Mouse (Mus musculus) cerebellum, adult 2 months (tissue): ENCODE data around the gene Mapk10. TPM values are rescaled to one million over a fixed set of nuclear protein-coding genes. Genes with fewer than 3 reads are reported as not detected.
A peak's percentile ranks its signal among the peaks of the same experiment; 100 is the strongest.

Source experiments
- DNase-seq, 2 experiments: peaks; one replicate each; pipeline ENCODE4 v3.0.0; 2021
- H3K27ac ChIP-seq: fragments of 200-500 bp; 2 replicates; pipeline ENCODE4 v1.5.1; 2012; ENCODE audit warnings: low read length, control low read depth, inconsistent platforms; ENCODE audit not compliant: insufficient read depth
- H3K27me3 ChIP-seq: fragments of 200-500 bp; 2 replicates; pipeline ENCODE4 v1.6.1; 2012; ENCODE audit warnings: inconsistent platforms, mild to moderate bottlenecking, low read length, moderate library complexity; ENCODE audit not compliant: control insufficient read depth, insufficient read depth
- H3K4me1 ChIP-seq: fragments of 200-500 bp; 2 replicates; pipeline ENCODE4 v1.6.1; 2011; ENCODE audit warnings: low read length; ENCODE audit not compliant: control insufficient read depth, insufficient read depth
- H3K4me3 ChIP-seq: fragments of 200-500 bp; replicated peaks from 2 replicates; pipeline ENCODE3; 2011; ENCODE audit warnings: mild to moderate bottlenecking, low read depth, low read length, control low read depth; ENCODE audit not compliant: insufficient read depth
- CTCF ChIP-seq: fragments of 200-500 bp; IDR thresholded peaks from 2 replicates; pipeline ENCODE4 v1.5.1; 2011; ENCODE audit warnings: low read depth, mild to moderate bottlenecking, control low read depth, low read length, moderate library complexity, borderline replicate concordance; ENCODE audit not compliant: insufficient read depth
- POLR2A ChIP-seq: fragments of 200-500 bp; IDR thresholded peaks from 2 replicates; pipeline ENCODE4 v1.6.1; 2011; ENCODE audit warnings: low read length, control low read depth, borderline replicate concordance; ENCODE audit not compliant: insufficient read depth
- WGBS: fragments of 180-500 bp; shearing (Covaris S2); methylation state at CpG from one replicate; pipeline ENCODE4 v1.1.7; 2018; 5-methylcytosine and 5-hydroxymethylcytosine counted together
- polyA plus RNA-seq: library from polyadenylated mRNA; depleted of rRNA; stranded (reverse); fragments of >200 nt; gene quantifications from 2 replicates; pipeline ENCODE4 v1.2.3, GENCODE M21; 2012

The Mapk10 gene
- polyA plus RNA-seq, 1 experiment: 167 TPM

DNA sequence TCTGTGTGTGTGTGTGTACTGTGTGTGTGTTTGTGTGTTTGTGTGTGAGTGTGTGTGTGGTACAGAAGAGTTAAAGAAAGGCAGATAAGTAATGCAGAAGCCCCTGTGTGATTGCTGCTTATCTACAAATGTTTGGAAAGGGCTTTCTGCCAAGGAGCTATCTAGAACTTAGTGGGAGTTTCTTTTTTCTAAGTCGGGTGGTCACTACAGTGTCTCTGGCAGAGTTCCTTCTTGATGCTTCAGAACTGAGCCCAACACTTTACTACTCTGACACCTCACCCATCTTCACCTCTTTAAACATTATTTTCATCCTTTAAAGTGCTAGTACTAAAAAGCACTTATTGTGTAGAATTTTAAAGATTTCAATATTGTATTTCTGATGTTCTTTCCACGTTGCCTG is 232.8 kb downstream of the Mapk10 start:
- Histone ChIP-seq H3K4me1 (no peaks in the 10 kb centered on the region), H3K27ac (no peak overlapping the region), H3K27me3 (no peaks in the 10 kb centered on the region), H3K4me3 (no peak overlapping the region)
- no peak for DNase-seq
- no peak for TF ChIP-seq POLR2A
- WGBS: 49% methylated on average over 2 of the region's 2 CpGs

DNA sequence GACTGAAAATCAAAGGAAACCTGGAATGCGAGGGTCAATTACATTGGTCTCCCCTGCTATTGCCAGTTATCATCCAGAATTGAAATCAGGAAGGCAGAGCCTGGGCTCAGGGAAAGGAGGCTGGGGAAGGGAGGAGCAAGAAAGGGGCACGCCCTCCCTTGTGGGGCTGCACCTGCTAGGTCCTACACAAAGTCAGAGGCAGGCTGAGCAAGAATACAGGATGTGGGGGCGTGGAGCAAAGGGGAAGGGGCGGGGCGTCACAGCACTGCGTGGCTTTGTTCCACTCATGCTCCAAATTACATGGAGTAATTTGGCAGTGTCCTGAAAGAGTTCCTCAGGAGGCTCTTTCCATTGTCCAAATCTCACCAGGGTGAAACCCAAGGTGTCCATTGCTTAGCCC is 234.0 kb downstream of the Mapk10 start:
- 50% methylated on average over 6 of the region's 6 CpGs for WGBS
- no peak overlapping the region for H3K4me3 ChIP-seq
- H3K4me1 ChIP-seq: no peaks in the 10 kb centered on the region
- TF ChIP-seq POLR2A (no peak), CTCF (no peak)
- no peak for DNase-seq
- H3K27me3 ChIP-seq: no peaks in the 10 kb centered on the region
- no peak overlapping the region for H3K27ac ChIP-seq

DNA sequence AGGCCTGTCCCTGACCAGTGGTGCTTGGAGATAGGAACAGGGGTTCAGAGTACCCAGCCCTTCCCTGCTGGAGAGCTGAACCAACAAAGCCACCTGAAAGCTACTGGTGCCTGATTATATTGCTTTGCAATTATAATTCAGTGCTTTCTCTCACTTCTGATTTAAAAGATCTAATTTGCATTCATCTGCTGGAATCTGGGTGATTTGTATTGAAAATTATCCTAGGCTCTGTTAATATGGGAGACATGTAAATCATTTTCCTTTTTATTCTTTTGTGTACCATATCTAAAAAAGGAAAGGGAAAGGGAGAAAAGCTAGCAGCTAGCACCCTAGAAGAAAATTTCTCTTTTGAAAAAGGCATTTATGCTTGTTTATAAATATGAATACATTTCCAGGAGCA is 234.6 kb downstream of the Mapk10 start:
- TF ChIP-seq POLR2A: no peak
- no peak for TF ChIP-seq CTCF
- DNase-seq: no peak
- H3K4me3 ChIP-seq: no peak overlapping the region
- H3K27ac ChIP-seq: no peak overlapping the region
- H3K27me3 ChIP-seq: no peaks in the 10 kb centered on the region
- no peaks in the 10 kb centered on the region for H3K4me1 ChIP-seq

DNA sequence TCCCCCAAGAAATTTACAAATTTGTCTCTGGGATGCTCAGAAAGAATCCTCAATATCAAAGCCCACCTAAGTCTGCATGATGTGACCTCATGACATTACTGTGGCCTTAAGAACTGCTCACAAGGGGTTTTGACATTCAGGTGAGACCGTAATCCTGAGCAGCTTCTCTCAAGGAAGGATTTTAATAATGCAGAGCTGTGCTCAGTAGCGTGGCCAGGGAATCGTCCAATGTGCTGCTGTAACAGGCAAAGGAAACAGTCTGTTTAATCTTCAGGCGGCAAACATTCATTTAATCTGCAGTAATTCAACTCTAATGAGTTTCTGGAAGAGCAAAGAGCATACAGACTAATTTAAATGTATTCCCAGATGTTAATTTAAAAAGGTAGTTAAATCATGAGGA is 236.7 kb downstream of the Mapk10 start:
- H3K27me3 ChIP-seq: no peaks in the 10 kb centered on the region
- WGBS: 94% methylated on average over 4 of the region's 4 CpGs
- H3K27ac ChIP-seq: no peak overlapping the region
- no peak for DNase-seq
- no peaks in the 10 kb centered on the region for H3K4me1 ChIP-seq
- H3K4me3 ChIP-seq: no peak overlapping the region
- TF ChIP-seq CTCF (no peak), POLR2A (no peak)

DNA sequence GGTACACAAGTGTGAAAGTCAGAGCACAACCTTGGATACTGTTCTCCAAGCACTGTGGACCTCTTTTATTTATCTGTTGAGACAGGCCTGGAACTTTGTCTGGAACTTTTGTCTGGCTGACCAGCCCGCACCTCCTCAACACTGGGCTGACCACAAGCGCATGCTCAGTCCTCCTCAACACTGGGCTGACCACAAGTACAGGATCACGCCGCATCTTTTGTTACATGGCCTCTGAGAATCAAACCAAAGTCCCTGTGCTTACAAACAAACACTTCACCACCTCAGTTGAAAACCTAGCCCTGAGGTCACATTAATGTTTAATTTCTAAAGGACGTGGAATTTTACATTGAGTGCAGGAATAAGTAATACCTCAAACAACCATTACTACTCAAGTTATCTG is 246.7 kb downstream of the Mapk10 start:
- DNase-seq: no peak
- TF ChIP-seq POLR2A (no peak), CTCF (no peak)
- 95% methylated on average over 5 of the region's 5 CpGs for WGBS
- Histone ChIP-seq H3K27me3 (no peaks in the 10 kb centered on the region), H3K4me1 (no peaks in the 10 kb centered on the region), H3K27ac (no peak overlapping the region), H3K4me3 (no peak overlapping the region)

DNA sequence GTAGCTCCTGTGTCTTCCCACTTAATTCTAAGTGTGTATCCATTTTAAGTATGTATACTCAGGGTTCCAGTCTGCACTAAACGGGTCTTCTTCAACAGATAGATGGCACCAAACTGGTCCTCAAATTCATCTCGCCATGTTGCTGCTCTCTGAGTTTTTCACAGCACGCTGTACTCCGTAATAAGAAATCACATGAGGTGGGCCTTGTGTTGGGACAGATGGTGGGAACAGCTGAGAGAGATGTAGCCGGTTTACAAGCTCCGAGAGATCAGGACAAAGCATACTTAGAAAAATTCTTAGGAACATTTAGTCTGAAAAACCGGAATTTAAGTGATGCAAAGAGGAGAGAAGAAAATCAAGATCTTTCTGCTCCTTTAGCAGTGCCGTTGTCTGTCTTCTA is 257.7 kb downstream of the Mapk10 start:
- WGBS: 50% methylated on average over 8 of the region's 8 CpGs
- peak in 1 of 2 experiments; percentile 18 for DNase-seq
- TF ChIP-seq CTCF (no peak), POLR2A (no peak)
- no peaks in the 10 kb centered on the region for H3K27me3 ChIP-seq
- no peaks in the 10 kb centered on the region for H3K4me1 ChIP-seq
- no peak overlapping the region for H3K27ac ChIP-seq
- H3K4me3 ChIP-seq: no peak overlapping the region

DNA sequence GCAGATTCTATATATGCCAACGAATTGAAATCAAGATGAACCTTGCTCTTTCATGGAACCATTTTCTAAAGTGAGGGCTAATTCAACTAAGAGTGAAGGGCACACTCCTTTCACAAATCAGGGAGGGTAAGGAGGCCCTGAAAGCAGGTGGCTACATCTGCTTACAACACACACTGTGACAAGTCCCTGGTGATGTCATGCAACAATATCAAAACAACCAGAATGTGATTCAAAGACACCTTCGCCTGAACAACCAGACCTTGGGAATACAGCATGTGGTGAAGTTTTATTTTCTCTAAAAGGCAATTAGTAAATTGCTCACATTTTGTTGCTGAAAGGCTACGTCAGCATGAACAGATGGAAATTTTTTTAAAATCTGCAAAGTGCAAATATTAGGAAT is 258.2 kb downstream of the Mapk10 start:
- H3K27me3 ChIP-seq: no peaks in the 10 kb centered on the region
- no peak overlapping the region for H3K27ac ChIP-seq
- no peak overlapping the region for H3K4me3 ChIP-seq
- TF ChIP-seq CTCF: no peak
- TF ChIP-seq POLR2A: no peak
- no peaks in the 10 kb centered on the region for H3K4me1 ChIP-seq
- WGBS: 88% methylated on average over 3 of the region's 3 CpGs
- DNase-seq: no peak

DNA sequence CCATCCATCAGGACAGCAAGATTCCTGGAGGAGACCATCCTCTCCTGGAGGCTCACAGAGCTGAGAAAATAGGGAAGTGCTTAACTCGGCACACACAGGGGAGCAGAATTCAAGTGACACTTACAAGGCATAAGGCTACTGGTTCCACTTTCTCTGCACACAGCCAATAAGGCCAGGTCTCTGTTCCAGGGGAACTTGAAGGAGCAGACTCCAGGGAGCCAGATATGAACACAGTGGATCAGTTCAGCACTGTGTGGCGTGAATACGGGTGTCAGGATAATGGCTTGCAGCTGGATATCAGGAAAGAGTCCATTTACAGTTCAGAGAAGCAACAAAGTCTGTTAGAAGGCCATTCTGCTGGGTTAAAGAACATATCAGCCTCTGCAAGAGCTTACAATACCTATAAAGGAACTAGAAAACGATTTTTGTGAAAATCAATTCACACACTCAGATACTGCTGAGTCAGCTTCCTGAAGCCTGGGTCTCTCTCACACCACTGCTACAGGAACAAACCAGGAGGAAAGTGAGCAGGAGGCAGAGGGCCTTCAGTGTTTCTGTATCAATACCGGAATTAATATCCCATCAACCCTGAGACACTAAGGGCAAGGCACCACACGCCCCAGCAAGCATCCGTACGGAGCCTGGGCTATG is 263.9 kb downstream of the Mapk10 start:
- no peaks in the 10 kb centered on the region for H3K27me3 ChIP-seq

More for the DNA sequence above, 263.9 kb downstream of the Mapk10 start:
- H3K4me3 ChIP-seq: no peak overlapping the region
- 86% methylated on average over 8 of the region's 8 CpGs for WGBS
- TF ChIP-seq POLR2A: no peak
- TF ChIP-seq CTCF: no peak
- H3K4me1 ChIP-seq: no peaks in the 10 kb centered on the region
- no peak for DNase-seq
- no peak overlapping the region for H3K27ac ChIP-seq
